Mouse (Mus musculus) brown adipose tissue, adult 24 weeks (tissue): ENCODE data around the gene Aatk. TPM values are rescaled to one million over a fixed set of nuclear protein-coding genes. Genes with fewer than 3 reads are reported as not detected.

Source experiments
- H3K27ac ChIP-seq: fragments of 200-500 bp; replicated peaks from 2 replicates; pipeline ENCODE4 v1.5.1; 2012; ENCODE audit warnings: low read depth, mild to moderate bottlenecking, low read length
- H3K4me1 ChIP-seq: fragments of 200-500 bp; 2 replicates; pipeline ENCODE4 v1.6.1; 2012; ENCODE audit warnings: low read length, mixed read lengths; ENCODE audit not compliant: control insufficient read depth, insufficient read depth, insufficient read length
- H3K4me3 ChIP-seq: fragments of 200-500 bp; 2 replicates; pipeline ENCODE4 v1.5.1; 2012; ENCODE audit warnings: low read depth, mild to moderate bottlenecking, low read length, moderate library complexity; ENCODE audit not compliant: insufficient read depth
- polyA plus RNA-seq: library from polyadenylated mRNA; stranded (reverse); fragments of >200 nt; gene quantifications from 2 replicates; pipeline ENCODE4 v1.2.4, GENCODE M21; 2012; ENCODE audit not compliant: missing spikeins, insufficient read depth, insufficient read length

The Aatk gene
- polyA plus RNA-seq, 1 experiment = 12.0 TPM

GRCm38 (mm10) chr11:120002041-120002440, 44.9 kb downstream of the Aatk start:
- Histone ChIP-seq H3K4me3 (no peak overlapping the region), H3K4me1 (no peaks in the 10 kb centered on the region; the same call in 1 of the 2 replicates), H3K27ac (no peak overlapping the region)

DNA sequence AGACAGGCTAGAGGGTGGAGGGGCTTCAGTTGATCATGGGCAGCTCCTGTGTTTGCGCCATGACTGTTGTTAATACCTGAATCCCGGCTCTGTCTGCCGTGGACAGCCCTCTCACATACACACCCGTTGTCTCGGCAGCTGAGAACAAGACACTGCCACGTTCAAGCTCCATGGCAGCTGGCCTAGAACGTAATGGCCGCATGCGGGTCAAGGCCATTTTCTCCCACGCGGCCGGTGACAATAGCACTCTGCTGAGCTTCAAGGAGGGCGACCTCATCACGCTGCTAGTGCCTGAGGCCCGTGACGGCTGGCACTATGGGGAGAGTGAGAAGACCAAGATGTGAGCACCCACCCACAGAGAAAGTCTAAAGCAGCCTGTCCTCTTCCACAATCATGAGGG, 49.6 kb downstream of the Aatk start:
- Histone ChIP-seq H3K4me1 (no peaks in the 10 kb centered on the region), H3K27ac (no peak overlapping the region), H3K4me3 (no peak overlapping the region)

DNA sequence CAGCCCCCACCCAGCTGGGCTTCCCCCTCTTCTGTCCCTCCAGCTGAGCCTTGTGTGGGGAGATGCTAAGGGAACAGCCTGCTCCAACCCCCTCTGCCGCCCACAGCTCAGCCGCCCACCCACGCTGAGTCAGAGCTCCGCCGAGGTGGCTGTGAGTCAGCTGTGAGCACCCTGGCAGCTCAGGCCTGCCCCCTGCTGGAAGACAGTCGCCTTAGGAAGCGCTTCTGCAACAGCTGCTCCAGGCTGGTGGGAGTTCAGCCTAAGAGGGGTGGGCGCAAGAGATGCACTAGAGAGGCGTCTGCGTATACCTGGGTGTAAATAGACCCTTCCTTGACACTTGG, 55.7 kb downstream of the Aatk start:
- Histone ChIP-seq H3K27ac (no peak overlapping the region), H3K4me3 (no peak overlapping the region; the same call in 1 of the 2 replicates), H3K4me1 (peaks cover 12% of the 10 kb centered on the region; the same call in 1 of the 2 replicates)

DNA sequence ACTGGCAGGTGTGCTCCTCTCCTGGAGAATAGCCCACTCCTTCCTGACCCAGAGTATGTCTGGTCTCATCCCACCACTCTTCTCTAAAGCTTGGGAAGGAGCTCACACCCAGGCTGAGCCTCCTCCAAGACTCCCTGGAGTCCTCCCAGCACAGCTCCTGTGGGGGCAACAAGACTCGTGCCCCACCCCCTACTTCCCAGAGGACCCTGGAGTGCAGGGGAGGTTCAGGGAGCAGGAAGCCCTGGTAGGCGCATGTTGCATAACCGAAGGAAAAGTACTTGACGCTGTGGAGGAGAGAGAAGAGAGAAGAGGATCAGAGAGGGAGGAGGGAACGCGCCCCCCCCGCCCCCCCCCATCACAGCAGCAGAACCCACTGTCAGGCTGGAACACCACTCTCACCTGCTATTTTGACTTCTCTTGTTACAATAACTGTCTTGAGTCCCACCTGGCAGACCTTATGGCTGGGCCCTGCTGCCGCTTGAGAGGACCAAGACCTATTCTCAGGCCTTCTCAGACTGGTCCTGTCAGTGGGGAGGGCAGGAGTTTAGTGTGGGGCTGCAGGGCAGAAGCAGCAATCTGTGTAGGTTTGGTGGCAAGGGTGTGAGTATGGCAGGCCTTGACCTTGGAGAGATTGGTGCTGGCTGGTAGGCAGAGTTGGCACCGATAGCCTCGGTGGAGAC, 56.2 kb downstream of the Aatk start:
- no peak overlapping the region; the same call in 1 of the 2 replicates for H3K4me3 ChIP-seq
- H3K4me1 ChIP-seq = peaks cover 12% of the 10 kb centered on the region; the same call in 1 of the 2 replicates
- no peak overlapping the region for H3K27ac ChIP-seq

DNA sequence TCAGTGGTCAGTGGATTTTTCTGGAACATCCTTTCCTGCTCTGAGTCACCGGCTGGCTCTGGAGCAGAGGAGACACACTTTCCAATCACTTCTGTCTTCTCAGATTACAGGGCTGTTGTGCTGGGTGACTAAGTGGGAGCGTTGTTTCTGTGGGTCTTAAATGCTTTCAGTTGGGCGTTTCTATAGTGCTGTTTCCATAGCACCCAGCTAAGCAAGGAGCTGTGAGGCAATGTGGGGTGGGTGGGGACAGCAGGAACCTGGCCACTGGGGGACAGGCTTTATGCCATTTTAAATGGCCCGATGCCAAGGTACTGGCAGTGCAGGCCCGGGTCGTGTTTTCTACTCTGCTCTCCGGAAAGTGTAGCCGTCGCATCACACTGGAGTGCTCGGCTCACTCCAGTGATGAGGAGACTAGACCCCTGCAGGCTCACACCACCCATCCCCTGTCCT, 57.8 kb downstream of the Aatk start:
- Histone ChIP-seq H3K27ac (no peak overlapping the region), H3K4me3 (no peak overlapping the region), H3K4me1 (peaks cover 12% of the 10 kb centered on the region; the same call in 1 of the 2 replicates)

- Histone ChIP-seq H3K27ac (peak overlapping the region; percentile 13; the same call in 1 of the 2 replicates), H3K4me3 (no peak overlapping the region), H3K4me1 (peaks cover 12% of the 10 kb centered on the region; the same call in 1 of the 2 replicates)
Observed at GRCm38 (mm10) chr11:119988391-119988790, 58.6 kb downstream of the Aatk start.

DNA sequence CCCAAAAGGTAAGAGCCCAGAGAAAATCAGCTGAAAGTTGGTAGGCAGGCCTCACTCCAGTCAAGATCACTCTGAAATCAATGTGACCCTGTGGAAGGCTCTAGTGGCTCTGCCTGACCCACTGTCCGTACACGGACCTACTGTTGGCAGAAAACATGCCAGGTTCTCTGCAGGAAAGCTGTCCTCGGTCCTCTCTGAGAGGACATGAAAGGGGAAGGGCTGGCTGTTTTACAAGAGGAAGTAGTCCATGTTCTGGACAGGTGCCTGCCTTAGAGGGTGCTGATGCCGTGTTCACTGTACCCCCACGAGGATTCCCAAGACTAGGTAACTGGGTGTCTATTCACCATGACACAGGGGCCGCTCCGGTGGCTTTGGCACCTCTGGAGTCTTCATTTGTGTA, 59.1 kb downstream of the Aatk start:
- Histone ChIP-seq H3K4me3 (no peak overlapping the region), H3K4me1 (peaks cover 12% of the 10 kb centered on the region; the same call in 1 of the 2 replicates), H3K27ac (no peak overlapping the region)

GRCm38 (mm10) chr11:119986751-119987425, 60.1 kb downstream of the Aatk start:
- H3K27ac ChIP-seq = no peak overlapping the region
- no peak overlapping the region for H3K4me3 ChIP-seq
- peaks cover 20% of the 10 kb centered on the region for H3K4me1 ChIP-seq

DNA sequence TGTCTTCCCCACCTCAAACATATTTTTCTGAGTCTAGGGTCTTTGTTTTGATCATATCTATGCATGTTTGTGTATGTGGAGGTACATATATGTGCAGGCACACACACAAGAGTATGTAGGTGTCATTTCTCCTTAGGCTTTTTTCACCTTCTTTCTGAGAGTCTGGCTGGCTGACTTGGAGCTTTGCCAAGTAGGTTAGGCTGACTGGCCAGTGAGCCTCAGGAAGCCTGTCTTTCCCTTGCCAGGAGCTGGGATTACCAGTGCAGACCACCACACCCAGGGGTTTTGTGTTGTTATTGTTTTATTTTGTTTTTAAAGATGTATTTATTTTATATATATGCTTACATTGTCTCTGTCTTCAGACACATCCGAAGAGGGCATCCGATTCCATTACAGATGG, 63.8 kb downstream of the Aatk start:
- Histone ChIP-seq H3K4me1 (peaks cover 30% of the 10 kb centered on the region), H3K27ac (no peak overlapping the region), H3K4me3 (no peak overlapping the region)

GRCm38 (mm10) chr11:119982236-119982635, 64.7 kb downstream of the Aatk start:
- H3K27ac ChIP-seq = no peak overlapping the region

GRCm38 (mm10) chr11:119981769-119982168, 65.2 kb downstream of the Aatk start:
- no peak overlapping the region for H3K4me3 ChIP-seq
- no peak overlapping the region for H3K27ac ChIP-seq
- peaks cover 27% of the 10 kb centered on the region for H3K4me1 ChIP-seq

More at GRCm38 (mm10) chr11:119982236-119982635, 64.7 kb downstream of the Aatk start:
- Histone ChIP-seq H3K4me1 (peaks cover 27% of the 10 kb centered on the region), H3K4me3 (no peak overlapping the region)

- Histone ChIP-seq H3K4me1 (peaks cover 36% of the 10 kb centered on the region), H3K27ac (peak overlapping the region; percentile 16; the same call in 1 of the 2 replicates), H3K4me3 (no peak overlapping the region)
Observed at GRCm38 (mm10) chr11:119979596-119980385, 67.2 kb downstream of the Aatk start.

GRCm38 (mm10) chr11:119978701-119979100, 68.3 kb downstream of the Aatk start:
- no peak overlapping the region for H3K27ac ChIP-seq
- no peak overlapping the region for H3K4me3 ChIP-seq
- peaks cover 36% of the 10 kb centered on the region for H3K4me1 ChIP-seq

- Histone ChIP-seq H3K27ac (peak overlapping the region; percentile 36; the same call in 1 of the 2 replicates), H3K4me3 (no peak overlapping the region), H3K4me1 (peaks cover 24% of the 10 kb centered on the region)
Observed at GRCm38 (mm10) chr11:119975739-119976501, 71.0 kb downstream of the Aatk start.
